ENCODE assay signal across 23 mouse cellular contexts in genomic region chr5:134482331-134482730, GRCm38 (mm10). TPM values are rescaled to one million over a fixed set of nuclear protein-coding genes. Genes with fewer than 3 reads are reported as not detected.
DNase-seq lines count a peak whose midpoint lies in the region; ATAC-seq lines count a peak whose summit lies in the region.
"Had no signal": no experiment of that assay in that cellular context is flagged by ENCODE, and none has a peak within 500 bp of the region (broad histone marks: within the 10 kb centered on the region; RNA-seq: fewer than 3 reads in every experiment).

No protein-coding gene starts in this region.

- peak; percentile 51 for DNase-seq in heart, adult 11 months
- DNase-seq in heart, postnatal 25 days (ENCODE audit: low spot score) = no peak
- peak; percentile 56 for DNase-seq in CD4-positive, CD25-positive, alpha-beta regulatory T cell, adult 2 months (ENCODE audit: low read depth, low spot score)
- DNase-seq in naive thymus-derived CD4-positive, alpha-beta T cell, adult 2 months (ENCODE audit: low read depth) = peak; percentile 84
- DNase-seq in left cerebral cortex, adult 11 months (ENCODE audit: low spot score) = no peak
- DNase-seq in frontal cortex, adult 2 months (ENCODE audit: extremely low spot score in 1 of 2, low spot score in 1 of 2) = no peak
- DNase-seq: adrenal gland, adult 8-10 months; adrenal gland, postnatal 25 days; B cell, adult 2 months; cerebellum, adult 11-12 months; cerebellum, adult 8-10 months; cerebellum, postnatal 10 days; cerebellum, postnatal 36 days; embryo, embryonic 11 days; forebrain, postnatal 0 days; gastrocnemius, postnatal 10 days; heart, postnatal 36 days; kidney, adult 2 months had no signal

- intact Hi-C loops in heart, postnatal 25 days (cut with DNase I) = no loop called here

- ATAC-seq in activated CD4-positive, CD25-positive, alpha-beta regulatory T cell, adult 4 months = peak; percentile 55
- ATAC-seq: forebrain, embryonic 14.5 days; forebrain, postnatal 0 days; hindbrain, embryonic 16.5 days; intestine, postnatal 0 days; Patski had no signal

RNA-seq across cellular contexts. Expression of gene Gtf2ird1, which starts 25.8 kb away (rescaled TPM):
- 10 to 100 TPM; 18.2 to 26.3 TPM for total RNA-seq in heart, postnatal 25 days (2021)
- polyA plus RNA-seq in activated CD4-positive, CD25-positive, alpha-beta regulatory T cell, adult 4 months (2017; shearing (Covaris generic)) = 1 to 10 TPM; 7.5 to 7.9 TPM
- polyA plus RNA-seq in frontal cortex, adult 2 months (2012; rRNA removed) = 43.3 and 44.4 TPM in 2 replicates

Comparison
In these comparisons a context has a peak if more than half of its experiments do, and no peak if none do; other contexts are left out.
1. DNase-seq: peak in heart, adult 11 months (single experiment), CD4-positive, CD25-positive, alpha-beta regulatory T cell, adult 2 months (single experiment) and naive thymus-derived CD4-positive, alpha-beta T cell, adult 2 months (single experiment); none in heart, postnatal 25 days (single experiment), left cerebral cortex, adult 11 months (single experiment) and frontal cortex, adult 2 months (0 of 2).